Mouse (Mus musculus) 3134 (cell line): ENCODE measurements around the gene Denr.
A peak's percentile ranks its signal among the peaks of the same experiment; 100 is the strongest.

Experiments used
- DNase-seq: peaks from one replicate; pipeline ENCODE4 v3.0.0-alpha.2; 2011; ENCODE audit warnings: low spot score; ENCODE audit not compliant: insufficient read length; ENCODE audit errors: extremely low read depth

Gene Denr

DNA sequence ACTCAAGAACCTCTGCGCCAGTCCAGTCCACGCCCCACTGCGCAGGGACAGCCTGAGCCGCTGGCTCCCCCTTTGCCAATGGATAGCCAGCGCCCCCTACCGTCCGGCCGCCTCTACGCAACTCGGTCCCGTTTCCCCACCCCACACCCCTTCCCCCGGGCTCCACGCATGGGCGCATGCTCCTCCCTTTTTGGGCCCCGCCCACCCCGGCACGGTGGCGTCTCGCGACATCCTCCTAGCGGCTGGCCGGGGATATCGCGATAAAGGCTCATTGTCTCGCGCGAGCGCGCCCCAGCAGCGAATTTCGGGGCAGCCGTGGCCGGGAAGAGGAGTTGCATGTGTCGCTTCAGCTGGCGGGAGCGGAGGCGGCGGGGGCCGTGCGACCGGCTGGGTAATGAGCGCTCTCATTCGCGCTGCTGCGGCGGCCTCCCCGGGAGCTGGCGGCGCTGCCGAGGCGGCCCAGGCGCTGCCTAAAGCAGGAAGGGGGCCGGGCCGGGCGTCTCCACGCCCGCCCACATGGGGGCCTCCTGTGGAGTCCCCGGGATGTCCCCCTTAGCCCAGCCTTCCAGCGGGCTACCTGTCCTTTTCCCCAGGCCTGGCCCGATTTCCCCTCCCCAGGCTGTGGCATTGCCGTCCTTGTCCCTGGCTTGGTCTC is at the start of gene Denr:
Denr (plus strand) TSS at position 200 of the 655 bp plus-strand sequence.
- peak; percentile 98 for DNase-seq

DNA sequence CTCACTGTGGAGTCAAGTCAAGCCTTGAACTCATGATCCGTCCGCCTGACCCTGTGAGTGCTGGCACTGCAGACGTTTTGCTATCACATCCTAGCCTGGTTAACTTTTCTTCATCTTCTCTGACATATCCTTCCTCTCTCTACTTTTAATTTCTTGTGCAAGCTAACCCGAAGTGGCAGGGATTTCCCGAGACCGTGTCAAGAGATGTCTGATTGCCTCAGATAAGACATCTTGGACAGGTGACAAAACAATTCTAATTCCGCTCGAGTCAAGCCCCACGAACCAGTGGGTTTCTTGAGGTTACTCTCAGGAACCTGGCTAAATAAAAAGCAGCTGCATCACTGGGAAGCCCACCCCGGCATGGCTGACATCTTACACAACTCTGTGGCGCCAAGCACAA is 48.2 kb upstream of the Denr start:
- DNase-seq: no peak

- DNase-seq: no peak
Observed at GRCm38 (mm10) chr5:123862374-123863350, 44.3 kb upstream of the Denr start.

DNA sequence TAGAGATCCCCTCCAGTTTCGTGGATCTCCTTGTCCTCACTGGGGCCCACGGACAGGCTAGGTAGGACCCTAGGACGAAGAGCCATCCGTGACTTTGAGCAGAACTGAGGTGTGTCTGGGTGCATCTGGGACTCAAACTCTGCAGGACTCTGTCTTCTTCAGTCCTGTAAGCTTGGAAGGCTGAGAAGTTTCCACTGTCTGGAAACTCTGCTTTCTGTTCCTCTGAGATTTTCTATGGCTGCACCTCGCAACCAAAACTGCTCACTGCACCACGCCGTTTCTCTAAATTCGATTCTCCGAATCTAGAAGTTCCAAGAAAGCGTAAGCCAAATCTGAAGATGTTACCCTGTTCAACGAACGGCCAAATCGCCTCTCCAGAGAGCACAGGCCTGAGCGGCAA is 43.0 kb upstream of the Denr start:
- DNase-seq: no peak

GRCm38 (mm10) chr5:123865365-123865764 is 41.6 kb upstream of the Denr start, which contains the start of gene Hcar2:
Hcar2 (minus strand) TSS chr5:123865499.
- no peak for DNase-seq

GRCm38 (mm10) chr5:123866457-123866856 is 40.5 kb upstream of the Denr start:
- DNase-seq: no peak

DNA sequence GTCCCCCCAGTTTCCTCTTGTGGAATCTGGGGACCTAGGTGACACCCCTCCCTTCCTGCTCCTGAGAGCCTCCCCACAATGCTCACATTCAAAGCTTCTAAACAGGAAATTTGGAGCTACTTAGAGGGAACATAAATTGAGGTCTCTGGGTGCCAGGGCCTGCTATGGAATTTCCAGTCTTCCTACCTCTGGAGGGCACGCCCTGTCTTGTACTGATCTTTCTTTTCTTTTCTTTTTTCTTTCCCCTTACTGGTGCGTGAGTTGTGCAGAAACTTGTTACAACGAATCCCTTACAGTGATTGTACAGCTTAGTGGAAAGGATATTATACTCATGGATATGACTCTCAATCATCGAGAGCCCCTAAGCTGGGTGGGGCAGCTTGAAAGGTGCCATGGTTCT is 37.4 kb upstream of the Denr start:
- DNase-seq: no peak

DNA sequence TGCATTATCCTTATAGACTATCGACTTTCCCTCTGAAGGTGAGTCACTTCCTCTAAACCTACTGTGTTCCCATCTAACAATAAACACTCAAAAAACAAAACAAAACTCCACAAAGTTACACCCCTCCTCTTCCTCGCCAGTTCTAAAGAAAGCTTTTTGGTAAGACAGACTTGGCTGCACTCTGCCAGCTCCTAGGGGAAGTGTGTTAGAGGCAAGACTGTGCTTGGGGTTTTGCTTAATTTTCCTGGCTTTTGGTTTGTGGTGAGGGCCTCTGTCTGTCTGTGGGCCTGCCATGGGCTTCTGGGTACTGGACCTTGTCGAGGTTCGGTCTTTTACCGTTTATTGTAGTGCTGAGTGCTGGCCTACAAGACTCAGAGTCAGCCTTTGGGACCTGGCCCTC is 32.8 kb upstream of the Denr start:
- no peak for DNase-seq

- DNase-seq: no peak
Observed at GRCm38 (mm10) chr5:123878056-123878455, 28.9 kb upstream of the Denr start.

DNA sequence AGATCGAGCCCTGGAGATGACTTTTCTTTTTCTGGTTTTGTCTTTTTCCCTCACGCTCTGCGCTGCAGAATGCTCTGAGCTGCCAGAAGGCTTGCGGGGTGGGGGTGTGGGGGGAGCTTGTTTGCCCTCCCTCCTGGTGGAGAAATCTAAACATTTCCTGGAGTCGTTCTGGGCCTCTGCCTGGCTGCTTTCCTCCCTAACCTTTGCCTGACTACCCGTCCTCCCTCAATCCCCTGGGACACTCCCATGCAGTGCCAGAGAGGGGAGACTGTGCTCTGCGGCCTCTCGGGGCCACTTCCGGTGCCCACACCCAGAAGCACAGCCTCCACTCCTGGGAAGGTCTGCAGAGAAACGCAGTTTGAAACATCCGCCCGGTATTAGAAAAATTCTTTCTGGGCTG is 27.0 kb upstream of the Denr start, which contains the start of gene Hcar1:
Hcar1 (minus strand) TSS at position 93 of the 400 bp plus-strand sequence.
- DNase-seq: no peak

GRCm38 (mm10) chr5:123880778-123881177 is 26.2 kb upstream of the Denr start:
- DNase-seq: no peak

DNA sequence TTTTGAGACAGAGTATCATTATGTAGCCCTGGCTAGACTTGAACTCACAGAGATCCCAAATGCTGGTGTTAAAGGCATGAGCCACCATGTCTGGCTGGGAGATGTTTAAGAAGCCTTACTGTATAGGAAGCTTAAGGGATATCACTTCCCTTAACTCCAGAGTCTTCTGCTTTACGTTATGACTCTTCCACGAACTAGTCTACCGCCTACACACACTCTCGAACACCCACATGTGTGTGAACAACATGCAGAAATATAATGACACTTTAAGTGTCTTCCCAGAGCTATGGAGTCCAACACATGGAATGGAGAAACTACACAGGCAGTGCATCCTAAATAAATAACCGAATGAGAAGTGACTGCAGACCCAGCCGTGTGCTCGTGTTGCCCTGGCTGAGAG is 23.1 kb upstream of the Denr start:
- no peak for DNase-seq

- no peak for DNase-seq
Observed at GRCm38 (mm10) chr5:123884332-123884731, 22.6 kb upstream of the Denr start.

- no peak for DNase-seq
Observed at GRCm38 (mm10) chr5:123886365-123886764, 20.6 kb upstream of the Denr start.

DNA sequence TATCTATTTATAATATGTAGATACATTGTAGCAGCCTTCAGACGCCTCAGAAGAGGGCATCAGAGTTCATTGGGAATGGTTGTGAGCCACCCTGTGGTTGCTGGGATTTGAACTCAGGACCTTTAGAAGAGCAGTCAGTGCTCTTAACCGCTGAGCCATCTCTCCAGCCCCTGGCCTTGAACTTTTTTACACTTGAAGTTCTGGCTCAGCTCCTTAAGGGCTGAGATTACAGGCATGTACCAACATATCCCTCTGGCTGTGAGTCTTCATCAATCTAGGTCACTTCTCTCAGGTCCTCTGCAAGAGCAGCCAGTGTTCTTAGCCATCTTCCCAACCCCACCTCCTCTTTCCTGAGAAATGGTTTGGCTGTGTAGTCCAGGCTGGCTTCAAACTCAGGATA is 16.7 kb upstream of the Denr start:
- no peak for DNase-seq

DNA sequence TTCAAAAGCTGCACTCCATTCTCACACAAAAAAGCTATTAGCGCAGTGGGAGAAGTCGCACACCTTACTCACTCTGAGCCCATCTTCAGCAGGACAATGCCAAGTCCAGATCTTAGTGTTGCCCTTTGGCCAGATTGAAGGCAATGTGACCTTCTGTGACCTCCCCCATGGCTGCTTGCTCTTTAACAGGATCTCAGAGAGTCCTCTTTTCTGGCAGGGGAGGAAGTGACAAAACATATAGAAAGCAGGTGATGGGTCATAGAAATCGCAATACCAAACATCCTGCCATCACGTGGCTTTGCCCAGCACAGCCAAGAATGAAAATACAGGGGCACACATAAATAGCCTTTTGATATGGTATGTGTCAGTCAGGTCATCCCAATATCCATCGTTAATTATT is 16.0 kb upstream of the Denr start:
- no peak for DNase-seq

DNA sequence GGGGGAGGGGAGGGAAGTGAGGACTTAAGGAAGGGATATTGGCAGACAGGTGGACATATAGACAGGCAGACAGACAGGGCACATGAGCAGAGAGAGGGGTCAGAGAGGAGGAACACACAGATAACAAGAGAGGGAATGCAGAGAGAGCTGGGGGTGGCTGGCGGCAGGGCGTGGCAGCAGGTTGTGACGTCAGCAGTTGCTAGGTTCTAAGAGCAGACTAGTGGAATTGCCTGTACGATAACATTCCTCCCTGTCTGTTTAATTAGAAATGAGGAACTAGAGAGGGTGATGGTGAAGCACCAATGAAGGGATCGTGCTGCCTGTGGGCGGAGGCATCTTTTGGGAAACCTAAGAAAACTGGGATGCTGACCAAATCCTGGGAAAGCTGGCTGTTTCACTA is 15.3 kb upstream of the Denr start:
- DNase-seq: no peak

- no peak for DNase-seq
Observed at GRCm38 (mm10) chr5:123893520-123893919, 13.5 kb upstream of the Denr start.

DNA sequence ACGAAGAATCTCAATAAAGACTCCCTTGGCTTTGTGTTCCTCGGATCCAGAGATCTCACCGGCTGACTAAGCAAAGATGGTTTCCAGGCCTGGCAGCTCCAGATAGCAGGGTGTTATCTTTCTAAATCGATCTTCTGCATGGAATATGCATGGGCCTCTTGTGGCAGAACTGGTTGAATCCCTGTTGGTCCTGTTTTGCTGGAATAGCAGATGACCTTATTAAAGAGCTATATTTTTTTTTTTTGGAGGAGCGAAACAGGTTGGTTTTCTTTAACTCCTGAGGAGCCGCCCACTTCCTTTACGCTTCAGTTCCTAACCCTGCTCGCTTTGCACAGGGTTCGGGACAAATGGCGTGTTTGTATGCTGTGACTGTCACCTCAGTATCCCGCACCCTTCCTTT is 10.6 kb upstream of the Denr start:
- DNase-seq: no peak

GRCm38 (mm10) chr5:123897352-123897751 is 9.6 kb upstream of the Denr start:
- no peak for DNase-seq

GRCm38 (mm10) chr5:123904059-123904672 is 2.8 kb upstream of the Denr start:
- no peak for DNase-seq
